Mouse (Mus musculus) heart, embryonic 13.5 days (tissue): ENCODE measurements around the gene Trim14. TPM values are rescaled to one million over a fixed set of nuclear protein-coding genes. Genes with fewer than 3 reads are reported as not detected.
A peak's percentile ranks its signal among the peaks of the same experiment; 100 is the strongest.

Source experiments
- ATAC-seq: fragments of 200-750 bp; cut with Nextera tagmentation; 2 replicates; pipeline ENCODE4 v1.8.0; 2017; ENCODE audit warnings: moderate TSS enrichment; ENCODE audit not compliant: insufficient number of reproducible peaks, low FRiP score, low TSS enrichment; ENCODE audit errors: extremely low read depth
- H3K27ac ChIP-seq: fragments of 300-500 bp; sonication (generic); replicated peaks from 2 replicates; pipeline ENCODE4 v1.5.1; 2015; ENCODE audit warnings: moderate library complexity, mild to moderate bottlenecking, inconsistent platforms
- H3K27me3 ChIP-seq: fragments of 300-500 bp; sonication (generic); replicated peaks from 2 replicates; pipeline ENCODE4 v1.6.1; 2015; ENCODE audit warnings: mild to moderate bottlenecking, inconsistent platforms
- H3K36me3 ChIP-seq: fragments of 300-500 bp; sonication (generic); 2 replicates; pipeline ENCODE4 v1.6.1; 2015; ENCODE audit warnings: mild to moderate bottlenecking, inconsistent platforms
- H3K4me1 ChIP-seq: fragments of 300-500 bp; sonication (generic); 2 replicates; pipeline ENCODE4 v1.6.1; 2015; ENCODE audit warnings: inconsistent platforms
- H3K4me2 ChIP-seq: fragments of 300-500 bp; sonication (generic); 2 replicates; pipeline ENCODE4 v1.6.1; 2015; ENCODE audit warnings: inconsistent platforms, mild to moderate bottlenecking, moderate library complexity
- H3K4me3 ChIP-seq: fragments of 300-500 bp; sonication (generic); 2 replicates; pipeline ENCODE4 v1.5.1; 2015; ENCODE audit warnings: moderate library complexity, mild to moderate bottlenecking, inconsistent platforms
- H3K9ac ChIP-seq: fragments of 300-500 bp; sonication (generic); 2 replicates; pipeline ENCODE4 v1.6.1; 2015; ENCODE audit warnings: inconsistent platforms, mild to moderate bottlenecking, moderate library complexity
- H3K9me3 ChIP-seq: fragments of 300-500 bp; sonication (generic); 2 replicates; pipeline ENCODE4 v1.6.1; 2016; ENCODE audit warnings: inconsistent platforms
- WGBS: fragments of 180-500 bp; shearing (Covaris S2); methylation state at CpG from one replicate; pipeline ENCODE4 v1.1.7; 2015; ENCODE audit warnings: mixed read lengths; 5-methylcytosine and 5-hydroxymethylcytosine counted together
- polyA plus RNA-seq: library from polyadenylated mRNA; unstranded; fragments of >200 nt; fragmentation: Nextera tagmentation; extraction: Ambion mirVana; gene quantifications from 2 replicates; pipeline ENCODE4 v1.2.1, GENCODE M21; 2015

Trim14 gene
- polyA plus RNA-seq, 1 experiment from 2014 or later: 1.7 TPM

GRCm38 (mm10) chr4:46457186-46457585 is 78.8 kb downstream of the Trim14 start:
- H3K27me3 ChIP-seq: no peaks in the 10 kb centered on the region
- no peak for ATAC-seq
- no peak overlapping the region for H3K4me2 ChIP-seq
- no peak overlapping the region for H3K4me3 ChIP-seq
- H3K27ac ChIP-seq: no peak overlapping the region
- H3K9ac ChIP-seq: no peak overlapping the region
- 87% methylated on average over 3 of the region's 3 CpGs for whole genome bisulfite sequencing
- peaks cover 79% of the 10 kb centered on the region for H3K4me1 ChIP-seq
- peaks cover 32% of the 10 kb centered on the region for H3K36me3 ChIP-seq
- H3K9me3 ChIP-seq: no peaks in the 10 kb centered on the region

GRCm38 (mm10) chr4:46456762-46457161 is 79.2 kb downstream of the Trim14 start:
- no peak overlapping the region for H3K4me2 ChIP-seq
- no peaks in the 10 kb centered on the region for H3K9me3 ChIP-seq
- no peak for ATAC-seq

GRCm38 (mm10) chr4:46454097-46454864 is 81.7 kb downstream of the Trim14 start:
- peaks cover 9% of the 10 kb centered on the region for H3K36me3 ChIP-seq
- H3K27me3 ChIP-seq: no peaks in the 10 kb centered on the region
- no peak for ATAC-seq
- no peak overlapping the region for H3K27ac ChIP-seq
- no peaks in the 10 kb centered on the region for H3K9me3 ChIP-seq
- peak overlapping the region; percentile 88 for H3K4me2 ChIP-seq
- H3K9ac ChIP-seq: peak overlapping the region; percentile 100; the same call in 1 of the 2 replicates
- peaks cover 76% of the 10 kb centered on the region for H3K4me1 ChIP-seq
- 73% methylated on average over 5 of the region's 5 CpGs for WGBS
- peak overlapping the region; percentile 93 for H3K4me3 ChIP-seq

More at GRCm38 (mm10) chr4:46456762-46457161, 79.2 kb downstream of the Trim14 start:
- H3K36me3 ChIP-seq: peaks cover 29% of the 10 kb centered on the region
- 83% methylated on average over 4 of the region's 4 CpGs for WGBS
- no peaks in the 10 kb centered on the region for H3K27me3 ChIP-seq
- H3K27ac ChIP-seq: no peak overlapping the region
- H3K4me1 ChIP-seq: peaks cover 75% of the 10 kb centered on the region
- H3K4me3 ChIP-seq: no peak overlapping the region
- no peak overlapping the region for H3K9ac ChIP-seq

GRCm38 (mm10) chr4:46452855-46453719 is 82.9 kb downstream of the Trim14 start:
- Histone ChIP-seq H3K36me3 (peaks cover 9% of the 10 kb centered on the region), H3K9ac (peak overlapping the region; percentile 100), H3K9me3 (no peaks in the 10 kb centered on the region), H3K27ac (peak overlapping the region; percentile 100), H3K27me3 (no peaks in the 10 kb centered on the region), H3K4me2 (peak overlapping the region; percentile 88), H3K4me3 (peak overlapping the region; percentile 93), H3K4me1 (peaks cover 77% of the 10 kb centered on the region)
- 36% methylated on average over 13 of the region's 13 CpGs for WGBS
- no peak for ATAC-seq

GRCm38 (mm10) chr4:46452481-46452850 is 83.5 kb downstream of the Trim14 start:
- Histone ChIP-seq H3K9me3 (no peaks in the 10 kb centered on the region), H3K27ac (peak overlapping the region; percentile 100), H3K27me3 (no peaks in the 10 kb centered on the region), H3K4me1 (peaks cover 70% of the 10 kb centered on the region), H3K4me2 (peak overlapping the region; percentile 88), H3K36me3 (peaks cover 9% of the 10 kb centered on the region), H3K9ac (peak overlapping the region; percentile 100), H3K4me3 (peak overlapping the region; percentile 93)
- ATAC-seq: no peak; the same call in 1 of the 2 replicates
- WGBS: under 1% methylated on average over 19 of the region's 19 CpGs

GRCm38 (mm10) chr4:46451758-46452480 is 84.0 kb downstream of the Trim14 start:
- Histone ChIP-seq H3K9me3 (no peaks in the 10 kb centered on the region), H3K9ac (peak overlapping the region; percentile 100), H3K4me1 (peaks cover 65% of the 10 kb centered on the region), H3K4me2 (peak overlapping the region; percentile 88), H3K27me3 (no peaks in the 10 kb centered on the region), H3K4me3 (peak overlapping the region; percentile 93), H3K36me3 (peaks cover 5% of the 10 kb centered on the region; the same call in 1 of the 2 replicates), H3K27ac (peak overlapping the region; percentile 100)
- WGBS: under 1% methylated on average over 94 of the region's 111 CpGs
- peak; percentile 32; the same call in 1 of the 2 replicates for ATAC-seq

GRCm38 (mm10) chr4:46451240-46451757 is 84.6 kb downstream of the Trim14 start:
- Histone ChIP-seq H3K36me3 (no peaks in the 10 kb centered on the region), H3K27me3 (no peaks in the 10 kb centered on the region), H3K4me3 (peak overlapping the region; percentile 93), H3K4me1 (peaks cover 59% of the 10 kb centered on the region), H3K9ac (peak overlapping the region; percentile 100), H3K4me2 (peak overlapping the region; percentile 88), H3K9me3 (no peaks in the 10 kb centered on the region), H3K27ac (peak overlapping the region; percentile 100)
- WGBS: under 1% methylated on average over 65 of the region's 70 CpGs
- ATAC-seq: peak; percentile 9; the same call in 1 of the 2 replicates

- H3K36me3 ChIP-seq: no peaks in the 10 kb centered on the region
- H3K27ac ChIP-seq: peak within 1 kb of the TSS; percentile 100
- peak within 1 kb of the TSS; percentile 100 for H3K9ac ChIP-seq
- H3K4me3 ChIP-seq: peak within 1 kb of the TSS; percentile 93
- peak within 1 kb of the TSS; percentile 88 for H3K4me2 ChIP-seq
- 1% methylated on average over 64 of the region's 66 CpGs for WGBS
- peaks cover 52% of the 10 kb centered on the region for H3K4me1 ChIP-seq
- H3K27me3 ChIP-seq: no peaks in the 10 kb centered on the region
- ATAC-seq: peak; percentile 89
- H3K9me3 ChIP-seq: no peaks in the 10 kb centered on the region
Observed at GRCm38 (mm10) chr4:46450519-46451131, 85.3 kb downstream of the Trim14 start, which contains the start of gene Anp32b. Gene Anp32b, plus strand, starts transcription at chr4:46450902.

GRCm38 (mm10) chr4:46450020-46450518 is 85.9 kb downstream of the Trim14 start:
- 32% methylated on average over 7 of the region's 7 CpGs for WGBS
- Histone ChIP-seq H3K9me3 (no peaks in the 10 kb centered on the region), H3K4me3 (peak overlapping the region; percentile 93), H3K36me3 (no peaks in the 10 kb centered on the region), H3K27me3 (no peaks in the 10 kb centered on the region), H3K27ac (peak overlapping the region; percentile 100), H3K4me2 (peak overlapping the region; percentile 88), H3K4me1 (peaks cover 46% of the 10 kb centered on the region), H3K9ac (peak overlapping the region; percentile 100)
- ATAC-seq: no peak

GRCm38 (mm10) chr4:46448886-46449285 is 87.1 kb downstream of the Trim14 start:
- no peaks in the 10 kb centered on the region for H3K27me3 ChIP-seq
- peak overlapping the region; percentile 47 for H3K9ac ChIP-seq
- H3K4me2 ChIP-seq: no peak overlapping the region
- H3K9me3 ChIP-seq: no peaks in the 10 kb centered on the region
- H3K27ac ChIP-seq: 0 out of 2 replicates have a peak overlapping the region, but pooled peaks have one; percentile 32
- no peak overlapping the region for H3K4me3 ChIP-seq
- peaks cover 35% of the 10 kb centered on the region for H3K4me1 ChIP-seq
- 30% methylated on average over 6 of the region's 6 CpGs for WGBS
- no peaks in the 10 kb centered on the region for H3K36me3 ChIP-seq
- no peak for ATAC-seq
